Mouse (Mus musculus) testis, adult 2 months (tissue): Measurements from ENCODE around the gene Nsa2. TPM values are rescaled to one million over a fixed set of nuclear protein-coding genes. Genes with fewer than 3 reads are reported as not detected.
"Not testable (repeated sequence)": the region's sequence is repeated elsewhere in the genome, so short reads cannot be mapped to it uniquely, and the experiment has no call there.

Experiments used
- H3K27ac ChIP-seq: fragments of 200-500 bp; 2 replicates; pipeline ENCODE4 v1.5.1; 2012; ENCODE audit warnings: low read depth, low read length; ENCODE audit not compliant: control insufficient read depth, insufficient read depth
- H3K27me3 ChIP-seq: fragments of 200-500 bp; 2 replicates; pipeline ENCODE4 v1.6.1; 2012; ENCODE audit warnings: mild to moderate bottlenecking, low read length, moderate library complexity; ENCODE audit not compliant: control insufficient read depth, insufficient read depth
- H3K36me3 ChIP-seq: fragments of 200-500 bp; 2 replicates; pipeline ENCODE4 v1.6.1; 2012; ENCODE audit warnings: mild to moderate bottlenecking, low read length; ENCODE audit not compliant: control insufficient read depth, insufficient read depth
- H3K4me1 ChIP-seq: fragments of 200-500 bp; 2 replicates; pipeline ENCODE4 v1.6.1; 2012; ENCODE audit warnings: low read length; ENCODE audit not compliant: control insufficient read depth, insufficient read depth
- H3K4me3 ChIP-seq: fragments of 200-500 bp; 2 replicates; pipeline ENCODE4 v1.5.1; 2012; ENCODE audit warnings: low read depth, mild to moderate bottlenecking, low read length, moderate library complexity, mixed read lengths; ENCODE audit not compliant: control insufficient read depth
- CTCF ChIP-seq: fragments of 200-500 bp; IDR thresholded peaks from 2 replicates; pipeline ENCODE4 v1.5.1; 2012; ENCODE audit warnings: low read depth, mild to moderate bottlenecking, inconsistent platforms, low read length, moderate library complexity; ENCODE audit not compliant: control insufficient read depth, insufficient read depth, insufficient replicate concordance
- POLR2A ChIP-seq: fragments of 200-500 bp; IDR thresholded peaks from 2 replicates; pipeline ENCODE4 v1.6.1; 2012; ENCODE audit warnings: low read depth, mild to moderate bottlenecking, inconsistent platforms, low read length, moderate library complexity; ENCODE audit not compliant: control insufficient read depth
- polyA plus RNA-seq: library from polyadenylated mRNA; depleted of rRNA; stranded (reverse); fragments of >200 nt; gene quantifications from 2 replicates; pipeline ENCODE4 v1.2.3, GENCODE M21; 2012

Gene Nsa2
- polyA plus RNA-seq, 1 experiment, result 26.9 TPM

DNA sequence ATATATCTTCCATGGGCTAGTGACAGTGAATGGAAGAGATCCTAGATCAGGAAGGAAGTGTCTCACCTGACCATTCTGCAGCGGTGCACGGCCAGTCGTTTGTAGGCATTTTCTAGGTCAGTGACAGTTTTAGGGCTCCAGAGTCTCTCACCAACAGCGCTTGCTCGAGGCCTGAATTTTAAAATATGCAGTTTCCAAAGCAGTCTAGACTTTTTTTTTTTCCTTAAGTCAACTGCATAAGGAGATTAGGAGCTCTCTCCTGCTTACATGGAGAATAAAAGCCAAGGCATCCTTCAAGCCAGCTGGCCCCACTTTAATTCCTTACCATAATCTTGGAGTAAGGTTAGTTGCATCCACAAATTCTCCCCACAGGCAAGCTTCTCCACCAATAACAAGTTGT, 39.0 kb upstream of the Nsa2 start:
- H3K4me1 ChIP-seq, result no peaks in the 10 kb centered on the region
- H3K36me3 ChIP-seq, result no peaks in the 10 kb centered on the region; the same call in 1 of the 2 replicates
- H3K4me3 ChIP-seq, result no peak overlapping the region
- H3K27me3 ChIP-seq, result no peaks in the 10 kb centered on the region
- TF ChIP-seq POLR2A (no peak), CTCF (no peak)
- H3K27ac ChIP-seq, result no peak overlapping the region

- Histone ChIP-seq H3K27ac (no peak overlapping the region), H3K27me3 (no peaks in the 10 kb centered on the region), H3K4me3 (no peak overlapping the region), H3K36me3 (no peaks in the 10 kb centered on the region; the same call in 1 of the 2 replicates), H3K4me1 (no peaks in the 10 kb centered on the region)
- TF ChIP-seq CTCF (no peak), POLR2A (no peak)
Observed at GRCm38 (mm10) chr13:97175520-97176264, 38.0 kb upstream of the Nsa2 start.

DNA sequence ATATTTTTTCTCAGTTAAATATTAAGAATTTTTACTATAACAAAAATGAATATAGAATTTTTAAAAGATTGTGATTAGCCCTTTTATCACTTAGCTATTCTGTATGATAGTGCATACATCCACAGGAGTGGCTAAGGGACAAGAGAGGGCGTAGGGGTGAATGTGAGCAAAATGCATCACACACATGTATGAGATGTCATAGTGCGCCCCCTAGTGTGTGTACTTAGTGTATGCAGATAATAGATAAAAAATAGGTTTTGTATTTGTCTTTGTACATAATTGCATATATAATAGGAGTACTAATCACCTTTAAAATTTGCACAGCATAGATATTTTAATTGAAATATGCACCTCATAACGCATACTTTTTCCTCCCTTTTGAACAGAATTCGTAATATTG, 8.1 kb upstream of the Nsa2 start:
- Histone ChIP-seq H3K27me3 (no peaks in the 10 kb centered on the region), H3K4me1 (no peaks in the 10 kb centered on the region), H3K27ac (no peak overlapping the region), H3K4me3 (no peak overlapping the region), H3K36me3 (no peaks in the 10 kb centered on the region; the same call in 1 of the 2 replicates)
- TF ChIP-seq POLR2A (no peak), CTCF (peak; percentile 10; the same call in 1 of the 2 replicates)

DNA sequence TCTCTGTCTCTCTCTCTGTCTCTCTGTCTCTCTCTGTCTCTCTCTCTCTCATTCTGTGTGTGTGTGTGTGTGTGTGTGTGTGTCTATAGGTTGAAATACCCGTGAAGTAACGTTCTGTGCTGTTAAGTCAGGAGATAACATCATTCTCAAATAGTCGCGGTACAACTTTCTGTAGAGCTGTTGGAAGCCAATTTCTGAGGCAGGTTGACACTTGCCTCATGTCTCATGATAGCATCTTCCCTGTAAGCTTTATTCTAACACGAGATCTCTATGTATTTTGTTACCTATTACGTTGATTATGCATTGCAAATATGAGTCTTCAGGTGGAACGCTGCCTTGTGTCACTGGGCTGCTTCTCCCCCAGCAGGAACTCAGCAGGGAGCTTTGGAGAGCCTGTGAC, 4.6 kb upstream of the Nsa2 start:
- no peaks in the 10 kb centered on the region; the same call in 1 of the 2 replicates for H3K36me3 ChIP-seq
- TF ChIP-seq CTCF (no peak), POLR2A (no peak)
- no peaks in the 10 kb centered on the region for H3K4me1 ChIP-seq
- H3K4me3 ChIP-seq, result no peak overlapping the region
- no peak overlapping the region for H3K27ac ChIP-seq
- H3K27me3 ChIP-seq, result no peaks in the 10 kb centered on the region

GRCm38 (mm10) chr13:97138404-97138931, 731 bp upstream of the Nsa2 start:
- not testable (repeated sequence) for H3K36me3 ChIP-seq

DNA sequence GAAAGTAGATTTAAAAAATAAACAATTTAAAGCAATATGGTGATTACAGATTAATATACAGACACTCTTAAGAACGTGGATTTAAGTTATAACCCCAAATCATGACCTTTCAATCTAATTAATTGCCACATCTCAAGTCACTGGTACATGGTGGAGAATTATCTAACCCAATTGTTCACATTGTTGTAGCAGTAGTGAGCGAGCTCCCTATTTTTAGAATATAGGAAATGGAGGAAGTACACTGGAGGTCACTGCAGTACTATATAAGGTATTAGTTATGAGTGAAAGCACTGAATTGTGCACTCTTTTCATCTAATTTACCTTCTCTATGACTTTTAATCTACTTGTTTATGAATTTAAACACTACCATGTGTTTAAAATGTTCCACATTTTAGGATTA, 7.3 kb downstream of the Nsa2 start:
- H3K27me3 ChIP-seq, H3K4me3 ChIP-seq, H3K36me3 ChIP-seq, H3K4me1 ChIP-seq, H3K27ac ChIP-seq: not testable (repeated sequence)

More at GRCm38 (mm10) chr13:97138404-97138931, 731 bp upstream of the Nsa2 start:
- not testable (repeated sequence) for H3K4me1 ChIP-seq, H3K27me3 ChIP-seq
- H3K4me3 ChIP-seq, result peak overlapping the region; percentile 98
- H3K27ac ChIP-seq, result peak overlapping the region; percentile 84

- not testable (repeated sequence) for H3K4me1 ChIP-seq, H3K36me3 ChIP-seq, H3K27ac ChIP-seq, H3K27me3 ChIP-seq, H3K4me3 ChIP-seq
Observed at GRCm38 (mm10) chr13:97129654-97130053, 8.1 kb downstream of the Nsa2 start.

- TF ChIP-seq CTCF (no peak), POLR2A (no peak)
- Histone ChIP-seq H3K36me3 (peaks cover 2% of the 10 kb centered on the region), H3K4me1 (no peaks in the 10 kb centered on the region), H3K27me3 (no peaks in the 10 kb centered on the region), H3K4me3 (no peak overlapping the region), H3K27ac (no peak overlapping the region)
Observed at GRCm38 (mm10) chr13:97121341-97121740, 16.4 kb downstream of the Nsa2 start.
